Mouse (Mus musculus) kidney, postnatal 0 days (tissue): Measurements from ENCODE around the gene Spink8. TPM values are rescaled to one million over a fixed set of nuclear protein-coding genes. Genes with fewer than 3 reads are reported as not detected.

Experiments
- ATAC-seq: fragments of 200-750 bp; cut with Nextera tagmentation; replicated peaks from 2 replicates; pipeline ENCODE4 v1.8.0; 2017; ENCODE audit warnings: low read depth, moderate number of reproducible peaks, moderate TSS enrichment, moderate library complexity; ENCODE audit not compliant: low FRiP score
- DNase-seq: peaks from one replicate; pipeline ENCODE4 v3.0.0-alpha.2; 2016; ENCODE audit warnings: low spot score
- H3K27ac ChIP-seq: fragments of 300-500 bp; sonication (generic); 2 replicates; pipeline ENCODE4 v1.5.1; 2014; ENCODE audit warnings: mild to moderate bottlenecking
- H3K27me3 ChIP-seq: fragments of 300-500 bp; sonication (generic); 2 replicates; pipeline ENCODE4 v1.6.1; 2014; ENCODE audit warnings: low read length, mixed read lengths; ENCODE audit not compliant: insufficient read depth
- H3K36me3 ChIP-seq: fragments of 300-500 bp; sonication (generic); 2 replicates; pipeline ENCODE4 v1.6.1; 2014; ENCODE audit warnings: low read length, mixed read lengths; ENCODE audit not compliant: insufficient read depth
- H3K4me1 ChIP-seq: fragments of 300-500 bp; sonication (generic); replicated peaks from 2 replicates; pipeline ENCODE4 v1.6.1; 2014; ENCODE audit warnings: antibody characterized with exemption, low read length, mixed read lengths; ENCODE audit not compliant: insufficient read depth
- H3K4me2 ChIP-seq: fragments of 300-500 bp; sonication (generic); 2 replicates; pipeline ENCODE4 v1.6.1; 2014; ENCODE audit warnings: mild to moderate bottlenecking, low read length, moderate library complexity, mixed read lengths
- H3K4me3 ChIP-seq: fragments of 300-500 bp; sonication (generic); replicated peaks from 2 replicates; pipeline ENCODE4 v1.5.1; 2014; ENCODE audit warnings: low read depth, low read length
- H3K9ac ChIP-seq: fragments of 300-500 bp; sonication (generic); 2 replicates; pipeline ENCODE4 v1.6.1; 2014; ENCODE audit warnings: low read depth, low read length
- H3K9me3 ChIP-seq: fragments of 300-500 bp; sonication (generic); replicated peaks from 2 replicates; pipeline ENCODE4 v1.6.1; 2016; ENCODE audit warnings: low read length, inconsistent platforms, mixed read lengths
- CTCF ChIP-seq: IDR thresholded peaks from 2 replicates; pipeline ENCODE4 v1.5.1; 2016; ENCODE audit warnings: antibody characterized with exemption, low read depth, mild to moderate bottlenecking, moderate library complexity
- WGBS: fragments of 180-500 bp; shearing (Covaris S2); extraction: QIAGEN DNeasy Blood & Tissue Kit; methylation state at CpG from one replicate; pipeline ENCODE4 v1.1.7; 2014; 5-methylcytosine and 5-hydroxymethylcytosine counted together
- polyA plus RNA-seq: library from polyadenylated mRNA; unstranded; fragments of >200 nt; fragmentation: Nextera tagmentation; extraction: Ambion mirVana; gene quantifications from 2 replicates; pipeline ENCODE4 v1.2.1, GENCODE M21; 2015

Spink8 gene
- polyA plus RNA-seq, 1 experiment from 2014 or later, result 206 TPM

- H3K4me2 ChIP-seq, result peak overlapping the region; percentile 85
- peak overlapping the region; percentile 92 for H3K27ac ChIP-seq
- peak; percentile 54 for DNase-seq
- H3K9me3 ChIP-seq, result no peaks in the 10 kb centered on the region
- ATAC-seq, result peak; percentile 73
- peaks cover 24% of the 10 kb centered on the region for H3K36me3 ChIP-seq
- H3K9ac ChIP-seq, result peak overlapping the region; percentile 89
- peak overlapping the region; percentile 96 for H3K4me3 ChIP-seq
- H3K27me3 ChIP-seq, result no peaks in the 10 kb centered on the region
- H3K4me1 ChIP-seq, result peaks cover 8% of the 10 kb centered on the region; the same call in 1 of the 2 replicates
- under 1% methylated on average over 69 of the region's 76 CpGs for WGBS
- TF ChIP-seq CTCF, result no peak
These were observed 63.9 kb downstream of the Spink8 start for GRCm38 (mm10) chr9:109875695-109876601.

Other genes starting within 250 kb of the Spink8 start
- gene Fbxw15, start 244.0 kb upstream of the Spink8 start, polyA plus RNA-seq, result 0.57 and 1.2 TPM in 2 replicates
- 0.18 and 0.22 TPM in 2 replicates for gene Fbxw24, start 186.2 kb upstream of the Spink8 start, polyA plus RNA-seq
- gene Fbxw25, start 147.6 kb upstream of the Spink8 start, polyA plus RNA-seq, result 0.18 and 0.20 TPM in 2 replicates
- gene Fbxw18, start 109.6 kb upstream of the Spink8 start, polyA plus RNA-seq, result 0.12 and 0.26 TPM in 2 replicates
- gene Fbxw26, start 66.2 kb upstream of the Spink8 start, polyA plus RNA-seq, result not detected in 2 replicates
- 0.33 TPM in 1 of 2 replicates, not detected in the other for gene Fbxw27, start 21.6 kb upstream of the Spink8 start, polyA plus RNA-seq
- gene Nme6, start 20.5 kb downstream of the Spink8 start, polyA plus RNA-seq, result 58.3 and 64.4 TPM in 2 replicates
- gene Camp, start 37.3 kb downstream of the Spink8 start, polyA plus RNA-seq, result 1.6 and 1.9 TPM in 2 replicates
- gene Cdc25a, start 63.3 kb downstream of the Spink8 start, polyA plus RNA-seq, result 15.6 and 15.7 TPM in 2 replicates
- gene Map4, start 119.2 kb downstream of the Spink8 start, polyA plus RNA-seq, result 33.9 and 36.9 TPM in 2 replicates